Mouse (Mus musculus) bone marrow, adult 2 months (tissue): Measurements from ENCODE around the gene Smyd5.

Experiments
- CTCF ChIP-seq: fragments of 200-500 bp; IDR thresholded peaks from 2 replicates; pipeline ENCODE4 v1.5.1; 2011; ENCODE audit warnings: low read length, control low read depth; ENCODE audit not compliant: control insufficient read depth, insufficient read depth
- POLR2A ChIP-seq: fragments of 200-500 bp; IDR thresholded peaks from 2 replicates; pipeline ENCODE4 v1.6.1; 2011; ENCODE audit warnings: low read depth, mild to moderate bottlenecking, control low read depth, low read length, borderline replicate concordance; ENCODE audit not compliant: control insufficient read depth

- no peak for TF ChIP-seq CTCF
- no peak for TF ChIP-seq POLR2A
Measured at GRCm38 (mm10) chr6:85490252-85490651, 58.5 kb downstream of the Smyd5 start.
